Mouse (Mus musculus): ENCODE measurements around the gene Tyrobp. TPM values are rescaled to one million over a fixed set of nuclear protein-coding genes. Genes with fewer than 3 reads are reported as not detected.

Tyrobp gene
- total RNA-seq, 2 experiments from 2014 or later, result 28.8 to 31.4 TPM

GRCm38 (mm10) chr7:30422560-30422959 is 9.0 kb downstream of the Tyrobp start:
- no peak for DNase-seq (ENCODE audit: extremely low spot score in 1 of 2, low spot score in 1 of 2)

- DNase-seq (ENCODE audit: extremely low spot score in 1 of 2, low spot score in 1 of 2), result peak in 1 of 2 experiments; percentile 25
Observed at GRCm38 (mm10) chr7:30423071-30423641, 9.6 kb downstream of the Tyrobp start.

GRCm38 (mm10) chr7:30429327-30429726 is 15.8 kb downstream of the Tyrobp start:
- no peak for DNase-seq (ENCODE audit: extremely low spot score in 1 of 2, low spot score in 1 of 2)

GRCm38 (mm10) chr7:30430191-30430590 is 16.6 kb downstream of the Tyrobp start:
- DNase-seq (ENCODE audit: extremely low spot score in 1 of 2, low spot score in 1 of 2), result no peak

GRCm38 (mm10) chr7:30431793-30432192 is 18.2 kb downstream of the Tyrobp start:
- peak; percentile 60 to 74 for DNase-seq (ENCODE audit: extremely low spot score in 1 of 2, low spot score in 1 of 2)

GRCm38 (mm10) chr7:30434238-30434637 is 20.7 kb downstream of the Tyrobp start:
- peak in 1 of 2 experiments; percentile 37 for DNase-seq (ENCODE audit: extremely low spot score in 1 of 2, low spot score in 1 of 2)

GRCm38 (mm10) chr7:30434701-30435100 is 21.1 kb downstream of the Tyrobp start:
- DNase-seq (ENCODE audit: extremely low spot score in 1 of 2, low spot score in 1 of 2), result no peak

GRCm38 (mm10) chr7:30435156-30435555 is 21.6 kb downstream of the Tyrobp start:
- DNase-seq (ENCODE audit: extremely low spot score in 1 of 2, low spot score in 1 of 2), result no peak

- no peak for DNase-seq (ENCODE audit: extremely low spot score in 1 of 2, low spot score in 1 of 2)
Observed at GRCm38 (mm10) chr7:30436879-30437278, 23.3 kb downstream of the Tyrobp start.

GRCm38 (mm10) chr7:30439734-30440133 is 26.2 kb downstream of the Tyrobp start:
- no peak for DNase-seq (ENCODE audit: extremely low spot score in 1 of 2, low spot score in 1 of 2)

- peak in 1 of 2 experiments; percentile 77 for DNase-seq (ENCODE audit: extremely low spot score in 1 of 2, low spot score in 1 of 2)
Observed at GRCm38 (mm10) chr7:30440697-30441096, 27.1 kb downstream of the Tyrobp start.

GRCm38 (mm10) chr7:30443696-30444095 is 30.1 kb downstream of the Tyrobp start:
- DNase-seq (ENCODE audit: extremely low spot score in 1 of 2, low spot score in 1 of 2), result no peak

GRCm38 (mm10) chr7:30444154-30444970 is 30.8 kb downstream of the Tyrobp start:
- DNase-seq (ENCODE audit: extremely low spot score in 1 of 2, low spot score in 1 of 2), result peak in 1 of 2 experiments; percentile 55

- DNase-seq (ENCODE audit: extremely low spot score in 1 of 2, low spot score in 1 of 2), result peak; percentile 74 to 77
Observed at GRCm38 (mm10) chr7:30444971-30445751, 31.6 kb downstream of the Tyrobp start, which contains the start of gene Aplp1. Gene Aplp1 (minus strand): TSS chr7:30445535.

GRCm38 (mm10) chr7:30450241-30450640 is 36.7 kb downstream of the Tyrobp start:
- DNase-seq (ENCODE audit: extremely low spot score in 1 of 2, low spot score in 1 of 2), result no peak

GRCm38 (mm10) chr7:30453327-30453726 is 39.8 kb downstream of the Tyrobp start:
- no peak for DNase-seq (ENCODE audit: extremely low spot score in 1 of 2, low spot score in 1 of 2)

GRCm38 (mm10) chr7:30453766-30454165 is 40.2 kb downstream of the Tyrobp start:
- DNase-seq (ENCODE audit: extremely low spot score in 1 of 2, low spot score in 1 of 2), result no peak

GRCm38 (mm10) chr7:30454259-30454658 is 40.7 kb downstream of the Tyrobp start:
- DNase-seq (ENCODE audit: extremely low spot score in 1 of 2, low spot score in 1 of 2), result no peak

GRCm38 (mm10) chr7:30456487-30456886 is 42.9 kb downstream of the Tyrobp start:
- DNase-seq (ENCODE audit: extremely low spot score in 1 of 2, low spot score in 1 of 2), result no peak

GRCm38 (mm10) chr7:30456911-30457628 is 43.5 kb downstream of the Tyrobp start:
- DNase-seq (ENCODE audit: extremely low spot score in 1 of 2, low spot score in 1 of 2), result no peak

All from layer of hippocampus, postnatal 25 days (tissue).